Mouse (Mus musculus): ENCODE measurements around the gene Tnfrsf26. TPM values are rescaled to one million over a fixed set of nuclear protein-coding genes. Genes with fewer than 3 reads are reported as not detected.

The Tnfrsf26 gene
- polyA plus RNA-seq, 1 experiment from 2014 or later, result 1.2 TPM

- no peak overlapping the region for H3K9ac ChIP-seq (ENCODE audit: low read length)
- no peaks in the 10 kb centered on the region for H3K4me1 ChIP-seq (ENCODE audit: control insufficient read depth, insufficient read depth, low read length)
- no peaks in the 10 kb centered on the region for H3K9me3 ChIP-seq (replicated peaks; ENCODE audit: control insufficient read depth, low read length)
- ATAC-seq (replicated peaks; ENCODE audit: extremely low read depth, insufficient read depth, low FRiP score), result no peak
- H3K36me3 ChIP-seq (ENCODE audit: control insufficient read depth, insufficient read depth), result peaks cover 56% of the 10 kb centered on the region
- H3K27me3 ChIP-seq (ENCODE audit: control insufficient read depth, insufficient read depth, low read length), result no peaks in the 10 kb centered on the region
- H3K27ac ChIP-seq (ENCODE audit: low read length), result no peak overlapping the region
- H3K4me3 ChIP-seq (ENCODE audit: low read length), result no peak overlapping the region
- no peak overlapping the region for H3K4me2 ChIP-seq (ENCODE audit: low read depth, low read length)
- 22% methylated on average over 3 of the region's 3 CpGs for WGBS
Measured at GRCm38 (mm10) chr7:143583956-143584355, 44.6 kb downstream of the Tnfrsf26 start.

GRCm38 (mm10) chr7:143583025-143583424 is 45.5 kb downstream of the Tnfrsf26 start:
- Histone ChIP-seq H3K4me2 (ENCODE audit: low read depth, low read length) (no peak overlapping the region), H3K4me3 (ENCODE audit: low read length) (no peak overlapping the region), H3K9me3 (replicated peaks; ENCODE audit: control insufficient read depth, low read length) (no peaks in the 10 kb centered on the region), H3K27ac (ENCODE audit: low read length) (no peak overlapping the region), H3K4me1 (ENCODE audit: control insufficient read depth, insufficient read depth, low read length) (no peaks in the 10 kb centered on the region), H3K27me3 (ENCODE audit: control insufficient read depth, insufficient read depth, low read length) (no peaks in the 10 kb centered on the region), H3K36me3 (ENCODE audit: control insufficient read depth, insufficient read depth) (peaks cover 51% of the 10 kb centered on the region), H3K9ac (ENCODE audit: low read length) (no peak overlapping the region)
- ATAC-seq (replicated peaks; ENCODE audit: extremely low read depth, insufficient read depth, low FRiP score), result no peak
- 88% methylated on average over 5 of the region's 5 CpGs for WGBS

DNA sequence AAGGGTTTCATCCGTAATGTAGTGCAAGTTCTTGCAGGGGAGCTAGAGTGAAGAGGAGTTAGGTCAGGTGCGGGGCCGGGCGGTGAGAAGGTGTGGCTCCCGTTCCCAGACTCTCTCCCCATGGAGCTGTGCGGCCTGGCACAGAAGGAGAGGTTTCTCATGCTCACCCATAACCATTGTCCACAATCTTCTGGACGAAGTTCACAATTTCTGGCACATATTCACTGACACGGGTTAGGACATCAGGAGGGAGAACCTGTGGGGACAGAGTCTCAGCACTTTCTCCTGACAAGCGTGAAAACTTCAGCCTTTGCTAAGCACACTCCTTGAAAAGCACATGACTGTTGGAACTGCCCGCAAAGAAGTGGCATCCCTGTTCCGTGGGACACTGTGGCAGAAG is 52.8 kb downstream of the Tnfrsf26 start:
- peaks cover 47% of the 10 kb centered on the region for H3K36me3 ChIP-seq (ENCODE audit: control insufficient read depth, insufficient read depth)
- ATAC-seq (replicated peaks; ENCODE audit: extremely low read depth, insufficient read depth, low FRiP score), result no peak
- no peaks in the 10 kb centered on the region for H3K4me1 ChIP-seq (ENCODE audit: control insufficient read depth, insufficient read depth, low read length)
- 88% methylated on average over 11 of the region's 11 CpGs for WGBS
- no peak overlapping the region for H3K4me2 ChIP-seq (ENCODE audit: low read depth, low read length)
- H3K4me3 ChIP-seq (ENCODE audit: low read length), result no peak overlapping the region
- H3K27ac ChIP-seq (ENCODE audit: low read length), result no peak overlapping the region
- no peaks in the 10 kb centered on the region for H3K27me3 ChIP-seq (ENCODE audit: control insufficient read depth, insufficient read depth, low read length)
- H3K9me3 ChIP-seq (replicated peaks; ENCODE audit: control insufficient read depth, low read length), result no peaks in the 10 kb centered on the region
- H3K9ac ChIP-seq (ENCODE audit: low read length), result no peak overlapping the region

DNA sequence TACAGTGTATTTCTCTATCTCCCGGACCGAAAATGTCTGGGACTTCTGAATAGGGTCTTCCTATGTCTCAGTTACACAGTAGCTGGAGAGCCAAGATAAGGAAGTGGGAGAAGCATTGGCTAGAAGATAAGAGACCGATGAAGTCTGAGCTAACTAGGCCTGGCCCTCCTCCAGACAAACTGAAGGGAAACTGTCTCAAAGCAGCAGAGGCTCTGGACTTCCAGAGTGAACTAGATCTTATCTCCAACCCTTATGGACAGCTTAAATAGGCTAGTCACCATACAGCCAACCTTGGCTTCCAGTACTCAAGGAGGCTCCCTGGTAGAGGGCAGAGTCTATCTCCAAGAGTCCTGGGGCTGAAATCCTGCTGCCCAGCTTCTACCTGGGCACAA is 62.9 kb downstream of the Tnfrsf26 start:
- ATAC-seq (replicated peaks; ENCODE audit: extremely low read depth, insufficient read depth, low FRiP score), result no peak
- H3K9me3 ChIP-seq (replicated peaks; ENCODE audit: control insufficient read depth, low read length), result no peaks in the 10 kb centered on the region
- no peak overlapping the region for H3K4me2 ChIP-seq (ENCODE audit: low read depth, low read length)
- no peak overlapping the region for H3K4me3 ChIP-seq (ENCODE audit: low read length)
- no peaks in the 10 kb centered on the region for H3K4me1 ChIP-seq (ENCODE audit: control insufficient read depth, insufficient read depth, low read length)
- H3K36me3 ChIP-seq (ENCODE audit: control insufficient read depth, insufficient read depth), result peaks cover 47% of the 10 kb centered on the region
- no peak overlapping the region for H3K9ac ChIP-seq (ENCODE audit: low read length)
- no peak overlapping the region for H3K27ac ChIP-seq (ENCODE audit: low read length)
- H3K27me3 ChIP-seq (ENCODE audit: control insufficient read depth, insufficient read depth, low read length), result no peaks in the 10 kb centered on the region
- WGBS, result 53% methylated on average over 3 of the region's 3 CpGs

DNA sequence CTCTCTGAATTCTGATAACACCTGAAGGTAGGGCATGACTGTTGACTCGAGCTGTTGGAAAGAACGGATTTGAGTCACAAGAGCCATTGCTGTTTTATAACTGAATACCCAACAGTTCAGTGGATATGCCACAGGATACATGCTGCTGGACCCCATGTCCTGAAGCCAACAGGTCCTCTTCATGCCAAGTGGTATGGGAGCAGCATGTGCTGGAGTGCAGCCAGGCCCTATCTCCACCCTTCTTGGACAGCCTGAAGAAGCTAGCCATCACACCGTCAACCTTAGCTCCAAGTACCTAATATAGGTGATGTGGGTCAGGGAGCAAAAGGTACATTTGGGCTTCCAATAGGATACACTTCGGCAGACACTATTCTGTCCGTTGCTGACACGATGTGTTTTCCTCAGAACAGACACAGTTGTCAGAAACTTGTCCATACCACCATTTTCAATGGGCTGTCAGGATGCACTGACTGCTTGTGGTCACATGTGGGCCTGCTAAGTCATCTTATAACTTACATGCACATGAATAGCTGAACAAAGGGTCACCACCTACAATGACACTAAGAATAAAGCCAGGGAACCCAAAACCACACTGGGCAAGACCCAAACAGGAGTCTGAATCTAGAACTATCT is 63.4 kb downstream of the Tnfrsf26 start:
- Histone ChIP-seq H3K4me2 (ENCODE audit: low read depth, low read length) (no peak overlapping the region), H3K9me3 (replicated peaks; ENCODE audit: control insufficient read depth, low read length) (no peaks in the 10 kb centered on the region), H3K27ac (ENCODE audit: low read length) (no peak overlapping the region), H3K4me3 (ENCODE audit: low read length) (no peak overlapping the region), H3K9ac (ENCODE audit: low read length) (no peak overlapping the region), H3K36me3 (ENCODE audit: control insufficient read depth, insufficient read depth) (peaks cover 45% of the 10 kb centered on the region), H3K27me3 (ENCODE audit: control insufficient read depth, insufficient read depth, low read length) (no peaks in the 10 kb centered on the region), H3K4me1 (ENCODE audit: control insufficient read depth, insufficient read depth, low read length) (no peaks in the 10 kb centered on the region)
- 89% methylated on average over 6 of the region's 6 CpGs for WGBS
- ATAC-seq (replicated peaks; ENCODE audit: extremely low read depth, insufficient read depth, low FRiP score), result no peak

GRCm38 (mm10) chr7:143563787-143564186 is 64.7 kb downstream of the Tnfrsf26 start:
- Histone ChIP-seq H3K27ac (ENCODE audit: low read length) (no peak overlapping the region), H3K4me2 (ENCODE audit: low read depth, low read length) (no peak overlapping the region), H3K4me1 (ENCODE audit: control insufficient read depth, insufficient read depth, low read length) (no peaks in the 10 kb centered on the region), H3K9ac (ENCODE audit: low read length) (no peak overlapping the region), H3K27me3 (ENCODE audit: control insufficient read depth, insufficient read depth, low read length) (no peaks in the 10 kb centered on the region), H3K36me3 (ENCODE audit: control insufficient read depth, insufficient read depth) (peaks cover 44% of the 10 kb centered on the region), H3K4me3 (ENCODE audit: low read length) (no peak overlapping the region), H3K9me3 (replicated peaks; ENCODE audit: control insufficient read depth, low read length) (no peaks in the 10 kb centered on the region)
- 58% methylated on average over 5 of the region's 5 CpGs for WGBS
- no peak for ATAC-seq (replicated peaks; ENCODE audit: extremely low read depth, insufficient read depth, low FRiP score)

Small RNA genes lying within 50 kb of the gene (microRNA-seq; reads per million reads assigned to microRNA genes)
- not detected for gene Mir7064

Other genes with a start within 250 kb of the Tnfrsf26 start
- gene Cdkn1c, start 167.7 kb downstream of the Tnfrsf26 start, polyA plus RNA-seq (2015; fragmentation: Nextera tagmentation; extraction: Ambion mirVana), result 285 and 286 TPM in 2 replicates
- 0.66 and 1.0 TPM in 2 replicates for gene Slc22a18, start 155.0 kb downstream of the Tnfrsf26 start, polyA plus RNA-seq (2015; fragmentation: Nextera tagmentation; extraction: Ambion mirVana)
- gene Phlda2, start 125.6 kb downstream of the Tnfrsf26 start, polyA plus RNA-seq (2015; fragmentation: Nextera tagmentation; extraction: Ambion mirVana), result 0.29 and 0.71 TPM in 2 replicates
- gene Nap1l4, start 79.6 kb downstream of the Tnfrsf26 start, polyA plus RNA-seq (2015; fragmentation: Nextera tagmentation; extraction: Ambion mirVana), result 240 and 245 TPM in 2 replicates
- 35.0 and 36.7 TPM in 2 replicates for gene Cars, start 28.6 kb downstream of the Tnfrsf26 start, polyA plus RNA-seq (2015; fragmentation: Nextera tagmentation; extraction: Ambion mirVana)
- 2.2 and 2.3 TPM in 2 replicates for gene Tnfrsf22, start 20.9 kb upstream of the Tnfrsf26 start, polyA plus RNA-seq (2015; fragmentation: Nextera tagmentation; extraction: Ambion mirVana)
- gene Tnfrsf23, start 57.1 kb upstream of the Tnfrsf26 start, polyA plus RNA-seq (2015; fragmentation: Nextera tagmentation; extraction: Ambion mirVana), result 1.3 and 1.5 TPM in 2 replicates
- 35.8 and 39.5 TPM in 2 replicates for gene Osbpl5, start 128.3 kb upstream of the Tnfrsf26 start, polyA plus RNA-seq (2015; fragmentation: Nextera tagmentation; extraction: Ambion mirVana)
- gene Mrgprg, start 138.3 kb upstream of the Tnfrsf26 start, polyA plus RNA-seq (2015; fragmentation: Nextera tagmentation; extraction: Ambion mirVana), result not detected in 2 replicates
- gene Mrgpre, start 155.8 kb upstream of the Tnfrsf26 start, polyA plus RNA-seq (2015; fragmentation: Nextera tagmentation; extraction: Ambion mirVana), result 1.7 and 2.2 TPM in 2 replicates
- 9.0 and 9.1 TPM in 2 replicates for gene Nadsyn1, start 194.1 kb upstream of the Tnfrsf26 start, polyA plus RNA-seq (2015; fragmentation: Nextera tagmentation; extraction: Ambion mirVana)
- gene Dhcr7, start 194.4 kb upstream of the Tnfrsf26 start, polyA plus RNA-seq (2015; fragmentation: Nextera tagmentation; extraction: Ambion mirVana), result 19.1 and 23.8 TPM in 2 replicates
- gene Gm498, start 238.1 kb upstream of the Tnfrsf26 start, polyA plus RNA-seq (2015; fragmentation: Nextera tagmentation; extraction: Ambion mirVana), result not detected in 2 replicates

All from heart, embryonic 16.5 days (tissue).